Mouse (Mus musculus) spleen, adult 2 months (tissue): ENCODE results near the gene Tmco1. TPM values are rescaled to one million over a fixed set of nuclear protein-coding genes. Genes with fewer than 3 reads are reported as not detected.

ENCODE experiments used
- DNase-seq, 2 experiments: peaks; one replicate each; pipeline versions ENCODE4 v3.0.0 to v3.0.0-alpha.2; 2012 to 2021; ENCODE audit warnings: low spot score in 2 of 2, low read depth in 1 of 2
- H3K27ac ChIP-seq: fragments of 200-500 bp; 2 replicates; pipeline ENCODE4 v1.5.1; 2012; ENCODE audit warnings: low read length, inconsistent platforms; ENCODE audit not compliant: insufficient read depth
- H3K27me3 ChIP-seq: fragments of 200-500 bp; 2 replicates; pipeline ENCODE4 v1.6.1; 2012; ENCODE audit warnings: mild to moderate bottlenecking, moderate library complexity, low read length, inconsistent platforms; ENCODE audit not compliant: control insufficient read depth, insufficient read depth
- H3K36me3 ChIP-seq: fragments of 200-500 bp; 2 replicates; pipeline ENCODE4 v1.6.1; 2012; ENCODE audit warnings: mild to moderate bottlenecking, low read length, inconsistent platforms; ENCODE audit not compliant: control insufficient read depth, insufficient read depth
- H3K4me1 ChIP-seq: fragments of 200-500 bp; 2 replicates; pipeline ENCODE4 v1.6.1; 2011; ENCODE audit warnings: inconsistent platforms; ENCODE audit not compliant: control insufficient read depth, insufficient read depth, insufficient read length
- H3K4me3 ChIP-seq: fragments of 200-500 bp; 2 replicates; pipeline ENCODE4 v1.5.1; 2011; ENCODE audit warnings: mild to moderate bottlenecking, inconsistent platforms; ENCODE audit not compliant: insufficient read depth, insufficient read length; ENCODE audit errors: extremely low read depth
- CTCF ChIP-seq: fragments of 200-500 bp; IDR thresholded peaks from 2 replicates; pipeline ENCODE4 v1.5.1; 2011; ENCODE audit warnings: mild to moderate bottlenecking, inconsistent platforms; ENCODE audit not compliant: insufficient read depth, insufficient read length, insufficient replicate concordance; ENCODE audit errors: extremely low read depth
- POLR2A ChIP-seq: fragments of 200-500 bp; IDR thresholded peaks from 2 replicates; pipeline ENCODE4 v1.6.1; 2011; ENCODE audit warnings: low read depth, low read length, inconsistent platforms
- WGBS: fragments of 180-500 bp; shearing (Covaris S2); methylation state at CpG from one replicate; pipeline ENCODE4 v1.1.7; 2018; 5-methylcytosine and 5-hydroxymethylcytosine counted together
- polyA plus RNA-seq: library from polyadenylated mRNA; depleted of rRNA; stranded (reverse); fragments of >200 nt; gene quantifications from 2 replicates; pipeline ENCODE4 v1.2.3, GENCODE M21; 2012

Gene Tmco1
- polyA plus RNA-seq, 1 experiment: 17.5 TPM

DNA sequence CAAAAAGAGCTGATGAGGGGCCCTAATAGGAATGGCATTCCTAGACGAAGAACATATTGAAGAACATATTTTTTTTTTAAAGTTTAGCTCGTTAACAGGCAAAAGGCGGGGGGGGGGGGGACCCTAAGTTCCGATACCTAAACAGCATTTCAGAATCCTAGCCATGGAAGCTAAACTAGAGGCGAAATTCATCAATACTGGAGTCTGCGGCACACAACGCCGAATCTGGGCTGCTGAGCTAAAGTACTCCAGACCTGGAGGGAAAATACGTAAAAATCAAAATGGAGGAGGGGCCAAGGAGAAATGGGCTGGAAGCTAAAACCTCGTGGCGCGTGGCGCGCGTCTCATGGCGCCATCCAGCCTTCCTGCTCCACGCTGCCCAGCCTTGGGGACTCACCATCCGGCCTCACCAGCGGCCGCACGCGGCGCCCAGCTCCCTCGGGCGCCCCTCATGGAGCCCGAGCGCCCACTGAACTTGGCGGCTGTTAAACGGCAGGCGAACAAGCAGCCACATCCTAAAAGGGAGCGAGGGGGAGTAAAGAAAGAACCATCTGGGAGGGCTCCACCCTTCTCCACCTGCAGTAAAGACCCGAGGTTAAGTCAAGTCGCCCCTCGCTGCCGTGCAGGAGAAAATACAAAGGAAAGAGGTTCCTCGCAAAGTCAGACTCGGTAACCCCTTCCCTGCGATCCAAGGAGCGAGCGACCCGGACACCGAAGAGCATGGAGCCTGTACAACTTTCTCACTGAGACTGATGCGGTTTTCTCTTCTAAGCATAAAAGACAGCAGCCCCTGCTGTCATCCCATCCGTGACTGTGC lies 24.5 kb upstream of the Tmco1 start:
- H3K27ac ChIP-seq: peak overlapping the region; percentile 67; the same call in 1 of the 2 replicates
- no peak for DNase-seq
- peak overlapping the region; percentile 92 for H3K4me3 ChIP-seq
- no peaks in the 10 kb centered on the region for H3K36me3 ChIP-seq
- under 1% methylated on average over 44 of the region's 44 CpGs for WGBS
- TF ChIP-seq CTCF (no peak), POLR2A (no peak)
- no peaks in the 10 kb centered on the region; the same call in 1 of the 2 replicates for H3K27me3 ChIP-seq
- H3K4me1 ChIP-seq: peaks cover 3% of the 10 kb centered on the region; the same call in 1 of the 2 replicates

DNA sequence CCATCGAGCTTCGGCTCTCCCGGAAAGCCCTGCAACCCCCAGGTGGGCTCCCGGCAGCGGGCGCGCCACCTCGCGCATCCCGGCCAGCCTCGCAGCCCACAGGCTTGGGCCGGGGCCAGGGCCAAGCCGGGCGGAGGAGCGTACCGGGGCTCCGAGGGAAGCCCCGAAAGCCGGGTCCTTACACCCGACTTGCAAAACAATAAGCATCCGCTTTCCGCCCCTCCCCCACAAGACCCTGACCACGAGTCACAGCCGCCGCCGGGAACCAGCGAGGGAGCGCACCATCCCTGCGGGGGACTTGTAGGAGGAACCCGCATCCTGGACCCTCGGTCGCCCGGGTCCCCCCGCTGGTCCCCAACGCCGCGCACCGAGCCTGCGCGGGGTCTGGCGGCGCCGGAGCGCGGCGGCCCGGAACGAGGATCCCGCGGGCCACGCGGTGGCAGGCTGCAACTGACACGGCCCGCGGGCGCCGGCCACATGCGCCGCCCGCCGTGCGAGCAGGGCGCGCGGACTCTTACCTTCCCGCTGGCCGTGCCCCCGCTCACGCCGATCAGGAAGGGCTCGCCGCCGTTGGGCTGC lies 23.8 kb upstream of the Tmco1 start:
- Histone ChIP-seq H3K27ac (peak overlapping the region; percentile 67), H3K36me3 (no peaks in the 10 kb centered on the region), H3K4me3 (peak overlapping the region; percentile 92), H3K4me1 (peaks cover 3% of the 10 kb centered on the region; the same call in 1 of the 2 replicates), H3K27me3 (no peaks in the 10 kb centered on the region; the same call in 1 of the 2 replicates)
- WGBS: under 1% methylated on average over 70 of the region's 73 CpGs
- DNase-seq: peak in 1 of 2 experiments; percentile 51
- TF ChIP-seq CTCF: no peak
- TF ChIP-seq POLR2A: no peak

DNA sequence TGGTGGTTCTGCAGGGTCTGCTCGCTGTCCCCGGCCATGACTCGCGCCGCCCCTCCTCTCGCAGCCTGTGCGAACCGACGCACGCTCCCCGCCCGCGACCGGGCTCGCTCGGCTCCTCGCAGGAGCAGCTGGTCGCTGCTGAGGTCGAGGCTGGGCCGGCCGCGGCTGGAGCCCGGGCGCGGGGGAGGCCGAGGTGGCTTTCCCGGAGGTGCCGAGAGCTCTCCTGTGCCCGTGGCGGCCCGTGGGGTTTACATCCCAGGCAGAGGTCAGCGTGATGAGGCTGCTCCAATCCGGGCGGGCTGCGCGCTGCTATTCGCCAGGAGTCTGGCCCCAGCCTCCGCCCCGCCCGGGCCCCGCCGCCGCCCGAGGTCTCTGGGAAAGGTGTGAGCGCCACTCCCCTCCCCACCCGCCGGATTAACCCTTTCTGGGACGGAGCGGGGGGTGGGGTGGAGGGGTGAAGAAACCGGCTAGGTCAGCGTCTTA lies 23.3 kb upstream of the Tmco1 start:
- peak in 1 of 2 experiments; percentile 67 for DNase-seq
- Histone ChIP-seq H3K36me3 (no peaks in the 10 kb centered on the region), H3K4me3 (peak overlapping the region; percentile 92), H3K27ac (peak overlapping the region; percentile 67), H3K27me3 (no peaks in the 10 kb centered on the region; the same call in 1 of the 2 replicates), H3K4me1 (peaks cover 3% of the 10 kb centered on the region; the same call in 1 of the 2 replicates)
- WGBS: under 1% methylated on average over 48 of the region's 51 CpGs
- no peak for TF ChIP-seq CTCF
- TF ChIP-seq POLR2A: no peak

DNA sequence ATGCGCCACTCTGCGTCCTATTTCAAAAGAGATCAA lies 23.0 kb upstream of the Tmco1 start, which contains the start of gene Uck2:
Uck2 (minus strand) TSS at position 1 of the 36 bp plus-strand sequence.
- 0% methylated on average over 2 of the region's 2 CpGs for WGBS
- H3K4me1 ChIP-seq: peaks cover 3% of the 10 kb centered on the region; the same call in 1 of the 2 replicates
- DNase-seq: no peak

GRCm38 (mm10) chr1:167285356-167285755 lies 22.8 kb upstream of the Tmco1 start:
- Histone ChIP-seq H3K27ac (no peak overlapping the region), H3K4me3 (peak overlapping the region; percentile 92; the same call in 1 of the 2 replicates), H3K4me1 (peaks cover 3% of the 10 kb centered on the region; the same call in 1 of the 2 replicates), H3K27me3 (no peaks in the 10 kb centered on the region; the same call in 1 of the 2 replicates), H3K36me3 (no peaks in the 10 kb centered on the region)
- WGBS: 10% methylated on average over 8 of the region's 8 CpGs
- TF ChIP-seq POLR2A: no peak
- TF ChIP-seq CTCF: no peak
- no peak for DNase-seq

More for the DNA sequence above, 23.0 kb upstream of the Tmco1 start, which contains the start of gene Uck2:
- peak within 1 kb of the TSS; percentile 92 for H3K4me3 ChIP-seq
- TF ChIP-seq CTCF (no peak), POLR2A (no peak)
- H3K36me3 ChIP-seq: no peaks in the 10 kb centered on the region
- peak within 1 kb of the TSS; percentile 67 for H3K27ac ChIP-seq
- H3K27me3 ChIP-seq: no peaks in the 10 kb centered on the region; the same call in 1 of the 2 replicates

- H3K4me1 ChIP-seq: peaks cover 3% of the 10 kb centered on the region; the same call in 1 of the 2 replicates
- no peak overlapping the region for H3K4me3 ChIP-seq
- H3K27me3 ChIP-seq: no peaks in the 10 kb centered on the region; the same call in 1 of the 2 replicates
- no peak overlapping the region for H3K27ac ChIP-seq
- 82% methylated on average over 5 of the region's 5 CpGs for WGBS
- no peak for DNase-seq
- no peak for TF ChIP-seq POLR2A
- TF ChIP-seq CTCF: no peak
- H3K36me3 ChIP-seq: no peaks in the 10 kb centered on the region
These were observed 21.0 kb upstream of the Tmco1 start for GRCm38 (mm10) chr1:167287156-167287555.
